Mouse (Mus musculus): ENCODE results near the gene Rarb.

GRCm38 (mm10) chr14:16746982-16747578, 71.9 kb downstream of the Rarb start:
- TF ChIP-seq EP300 (IDR thresholded peaks at IDR 0.05; ENCODE audit: low read depth) (no peak), CTCF (IDR thresholded peaks at IDR 0.05; ENCODE audit: low read depth) (no peak)
